Mouse (Mus musculus) forebrain, embryonic 14.5 days (tissue): ENCODE measurements around the gene Ube2v1. TPM values are rescaled to one million over a fixed set of nuclear protein-coding genes. Genes with fewer than 3 reads are reported as not detected.
"Not testable (repeated sequence)": the region's sequence is repeated elsewhere in the genome, so short reads cannot be mapped to it uniquely, and the experiment has no call there.

Experiments
- ATAC-seq: fragments of 200-750 bp; cut with Nextera tagmentation; 2 replicates; pipeline ENCODE4 v1.8.0; 2017; ENCODE audit warnings: mild to moderate bottlenecking, moderate library complexity
- DNase-seq: peaks from one replicate; pipeline ENCODE4 v3.0.0-alpha.2; 2015; ENCODE audit warnings: low spot score
- H3K27ac ChIP-seq: fragments of 300-500 bp; sonication (generic); 2 replicates; pipeline ENCODE4 v1.5.1; 2014; ENCODE audit warnings: low read depth, mild to moderate bottlenecking, control low read depth, low read length, moderate library complexity
- H3K27me3 ChIP-seq: fragments of 300-500 bp; sonication (generic); replicated peaks from 2 replicates; pipeline ENCODE4 v1.6.1; 2014; ENCODE audit warnings: low read length, control low read depth, mixed read lengths; ENCODE audit not compliant: control insufficient read depth, insufficient read depth
- H3K36me3 ChIP-seq: fragments of 300-500 bp; sonication (generic); 2 replicates; pipeline ENCODE4 v1.6.1; 2014; ENCODE audit warnings: low read length, control low read depth; ENCODE audit not compliant: control insufficient read depth, insufficient read depth
- H3K4me1 ChIP-seq: fragments of 300-500 bp; sonication (generic); 2 replicates; pipeline ENCODE4 v1.6.1; 2014; ENCODE audit warnings: antibody characterized with exemption, low read length, control low read depth; ENCODE audit not compliant: control insufficient read depth, insufficient read depth
- H3K4me2 ChIP-seq: fragments of 300-500 bp; sonication (generic); 2 replicates; pipeline ENCODE4 v1.6.1; 2014; ENCODE audit warnings: mild to moderate bottlenecking, control low read depth, low read length
- H3K4me3 ChIP-seq: fragments of 300-500 bp; sonication (generic); 2 replicates; pipeline ENCODE4 v1.5.1; 2014; ENCODE audit warnings: low read depth, low read length, control low read depth
- H3K9ac ChIP-seq: fragments of 300-500 bp; sonication (generic); 2 replicates; pipeline ENCODE4 v1.6.1; 2014; ENCODE audit warnings: mild to moderate bottlenecking, low read length, control low read depth, moderate library complexity
- H3K9me3 ChIP-seq: fragments of 300-500 bp; sonication (generic); replicated peaks from 2 replicates; pipeline ENCODE4 v1.6.1; 2016; ENCODE audit warnings: low read length, control low read depth, mixed read lengths; ENCODE audit not compliant: control insufficient read depth
- WGBS: fragments of 180-500 bp; shearing (Covaris S2); extraction: QIAGEN DNeasy Blood & Tissue Kit; methylation state at CpG from one replicate; pipeline ENCODE4 v1.1.7; 2014; 5-methylcytosine and 5-hydroxymethylcytosine counted together
- polyA plus RNA-seq: library from polyadenylated mRNA; unstranded; fragments of >200 nt; fragmentation: Nextera tagmentation; extraction: Ambion mirVana; gene quantifications from 2 replicates; pipeline ENCODE4 v1.2.1, GENCODE M21; 2014

Gene Ube2v1
- polyA plus RNA-seq, 1 experiment from 2014 or later, result 238 TPM

GRCm38 (mm10) chr2:167621255-167622087, 10.4 kb downstream of the Ube2v1 start:
- no peak for ATAC-seq
- Histone ChIP-seq H3K4me1 (no peaks in the 10 kb centered on the region), H3K36me3 (peaks cover 16% of the 10 kb centered on the region), H3K4me2 (no peak overlapping the region), H3K9me3 (no peaks in the 10 kb centered on the region), H3K4me3 (no peak overlapping the region), H3K9ac (no peak overlapping the region), H3K27me3 (no peaks in the 10 kb centered on the region), H3K27ac (no peak overlapping the region)
- WGBS, result 84% methylated on average over 9 of the region's 9 CpGs
- DNase-seq, result no peak

- Histone ChIP-seq H3K9me3 (no peaks in the 10 kb centered on the region), H3K4me3 (no peak overlapping the region), H3K9ac (no peak overlapping the region), H3K4me2 (no peak overlapping the region), H3K27me3 (no peaks in the 10 kb centered on the region), H3K4me1 (no peaks in the 10 kb centered on the region), H3K27ac (no peak overlapping the region), H3K36me3 (peaks cover 48% of the 10 kb centered on the region)
- 73% methylated on average over 4 of the region's 4 CpGs for WGBS
- ATAC-seq (no peak), DNase-seq (no peak)
These were observed 14.4 kb downstream of the Ube2v1 start for GRCm38 (mm10) chr2:167617472-167617871.

- no peak for ATAC-seq
- Histone ChIP-seq H3K4me1 (no peaks in the 10 kb centered on the region), H3K36me3 (peaks cover 52% of the 10 kb centered on the region), H3K4me3 (no peak overlapping the region), H3K9me3 (no peaks in the 10 kb centered on the region), H3K27ac (no peak overlapping the region), H3K9ac (no peak overlapping the region), H3K27me3 (no peaks in the 10 kb centered on the region), H3K4me2 (no peak overlapping the region)
- 96% methylated on average over 3 of the region's 3 CpGs for WGBS
- DNase-seq, result no peak
These were observed 14.9 kb downstream of the Ube2v1 start for GRCm38 (mm10) chr2:167617034-167617433.

DNA sequence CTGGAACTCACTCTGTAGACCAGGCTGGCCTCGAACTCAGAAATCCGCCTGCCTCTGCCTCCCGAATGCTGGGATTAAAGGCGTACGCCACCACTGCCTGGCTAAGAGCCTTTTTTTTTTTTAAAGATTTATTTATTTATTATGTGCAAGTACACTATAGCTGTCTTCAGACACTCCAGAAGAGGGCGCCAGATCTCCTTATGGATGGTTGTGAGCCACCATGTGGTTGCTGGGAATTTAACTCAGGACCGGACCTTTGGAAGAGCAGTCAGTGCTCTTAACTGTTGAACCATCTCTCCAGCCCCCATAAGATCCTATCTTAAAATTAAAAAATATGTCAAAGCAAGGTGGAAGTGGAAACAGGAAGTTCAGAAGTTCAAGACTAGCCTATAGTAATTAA, 18.6 kb downstream of the Ube2v1 start:
- H3K4me1 ChIP-seq, H3K4me3 ChIP-seq, DNase-seq, ATAC-seq, H3K9ac ChIP-seq, H3K27me3 ChIP-seq, H3K27ac ChIP-seq, H3K4me2 ChIP-seq, H3K9me3 ChIP-seq: not testable (repeated sequence)
- 93% methylated on average over 6 of the region's 7 CpGs for WGBS
- peaks cover 73% of the 10 kb centered on the region for H3K36me3 ChIP-seq

- H3K9me3 ChIP-seq, result no peaks in the 10 kb centered on the region
- ATAC-seq (no peak), DNase-seq (no peak)
- no peak overlapping the region for H3K4me2 ChIP-seq
- peaks cover 72% of the 10 kb centered on the region for H3K36me3 ChIP-seq
- H3K4me1 ChIP-seq, result no peaks in the 10 kb centered on the region
- no peak overlapping the region for H3K27ac ChIP-seq
- H3K9ac ChIP-seq, result no peak overlapping the region
- H3K4me3 ChIP-seq, result no peak overlapping the region
- no peaks in the 10 kb centered on the region for H3K27me3 ChIP-seq
- WGBS, result 93% methylated on average over 14 of the region's 14 CpGs
These were observed 19.8 kb downstream of the Ube2v1 start for GRCm38 (mm10) chr2:167612122-167612521.

DNA sequence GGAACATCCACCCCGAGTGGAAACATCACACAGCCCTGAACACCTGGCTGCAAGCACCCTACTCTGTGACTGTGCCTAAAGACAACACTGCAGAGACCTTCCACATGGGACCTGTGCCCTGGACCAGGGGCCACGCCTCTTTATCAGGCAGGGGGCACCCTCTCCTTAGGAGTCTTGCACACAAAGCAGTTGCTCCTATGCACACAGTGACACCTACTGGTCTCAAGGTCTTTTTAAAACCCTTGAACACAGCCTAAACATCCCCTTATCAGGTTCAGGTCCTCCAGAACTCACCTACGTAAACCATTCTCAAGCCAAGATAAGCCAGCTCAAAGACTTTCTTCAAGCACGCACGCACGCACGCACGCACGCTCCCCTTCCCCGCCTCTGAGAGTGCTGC, 20.6 kb downstream of the Ube2v1 start:
- H3K9me3 ChIP-seq, result no peaks in the 10 kb centered on the region
- H3K27me3 ChIP-seq, result no peaks in the 10 kb centered on the region
- no peak overlapping the region for H3K9ac ChIP-seq
- ATAC-seq (no peak), DNase-seq (no peak)
- H3K27ac ChIP-seq, result no peak overlapping the region
- H3K4me3 ChIP-seq, result no peak overlapping the region
- H3K4me2 ChIP-seq, result no peak overlapping the region
- H3K4me1 ChIP-seq, result no peaks in the 10 kb centered on the region
- H3K36me3 ChIP-seq, result peaks cover 71% of the 10 kb centered on the region
- 91% methylated on average over 10 of the region's 10 CpGs for WGBS

DNA sequence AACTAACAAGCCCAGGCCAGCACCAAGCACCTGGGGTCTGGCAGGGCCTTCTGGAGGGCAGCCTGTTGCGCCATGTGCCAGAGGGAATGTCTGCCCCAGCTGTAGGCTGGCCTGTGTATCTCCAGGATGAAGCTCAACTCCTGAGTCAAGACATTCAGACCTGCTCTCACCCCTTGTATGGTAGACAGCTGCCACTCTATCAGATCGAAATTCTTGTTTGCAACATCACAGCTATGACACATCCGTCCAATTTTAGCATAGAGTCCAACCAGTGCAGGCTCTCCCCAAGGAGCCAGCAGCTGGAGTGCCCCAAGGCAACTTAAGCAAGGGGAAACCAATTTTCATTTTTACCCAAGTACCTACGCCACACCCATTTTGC, 25.2 kb downstream of the Ube2v1 start:
- Histone ChIP-seq H3K27me3 (no peaks in the 10 kb centered on the region), H3K4me1 (no peaks in the 10 kb centered on the region), H3K4me2 (no peak overlapping the region), H3K9ac (no peak overlapping the region), H3K27ac (no peak overlapping the region), H3K9me3 (no peaks in the 10 kb centered on the region), H3K4me3 (no peak overlapping the region), H3K36me3 (peaks cover 34% of the 10 kb centered on the region)
- WGBS, result 92% methylated on average over 4 of the region's 4 CpGs
- DNase-seq (no peak), ATAC-seq (no peak)

- H3K4me3 ChIP-seq, result no peak overlapping the region
These were observed 25.8 kb downstream of the Ube2v1 start for GRCm38 (mm10) chr2:167605817-167606744.

More at GRCm38 (mm10) chr2:167605817-167606744, 25.8 kb downstream of the Ube2v1 start:
- ATAC-seq (no peak), DNase-seq (no peak)
- Histone ChIP-seq H3K4me1 (no peaks in the 10 kb centered on the region), H3K27ac (no peak overlapping the region), H3K9me3 (no peaks in the 10 kb centered on the region), H3K36me3 (peaks cover 29% of the 10 kb centered on the region), H3K9ac (no peak overlapping the region), H3K4me2 (no peak overlapping the region), H3K27me3 (no peaks in the 10 kb centered on the region)
- WGBS, result 80% methylated on average over 17 of the region's 17 CpGs
